Mouse (Mus musculus) brain, embryonic 14.5 days (tissue): ENCODE data around the gene Tmem170.

Source experiments
- CTCF ChIP-seq: fragments of 200-500 bp; IDR thresholded peaks from 2 replicates; pipeline ENCODE4 v1.5.1; 2012; ENCODE audit warnings: inconsistent platforms, mild to moderate bottlenecking, moderate library complexity, borderline replicate concordance; ENCODE audit not compliant: insufficient read depth, insufficient read length; ENCODE audit errors: extremely low read depth
- POLR2A ChIP-seq: fragments of 200-500 bp; IDR thresholded peaks from 2 replicates; pipeline ENCODE4 v1.6.1; 2012; ENCODE audit warnings: mild to moderate bottlenecking, inconsistent platforms, borderline replicate concordance; ENCODE audit not compliant: poor library complexity, insufficient read depth, insufficient read length, severe bottlenecking; ENCODE audit errors: extremely low read depth

DNA sequence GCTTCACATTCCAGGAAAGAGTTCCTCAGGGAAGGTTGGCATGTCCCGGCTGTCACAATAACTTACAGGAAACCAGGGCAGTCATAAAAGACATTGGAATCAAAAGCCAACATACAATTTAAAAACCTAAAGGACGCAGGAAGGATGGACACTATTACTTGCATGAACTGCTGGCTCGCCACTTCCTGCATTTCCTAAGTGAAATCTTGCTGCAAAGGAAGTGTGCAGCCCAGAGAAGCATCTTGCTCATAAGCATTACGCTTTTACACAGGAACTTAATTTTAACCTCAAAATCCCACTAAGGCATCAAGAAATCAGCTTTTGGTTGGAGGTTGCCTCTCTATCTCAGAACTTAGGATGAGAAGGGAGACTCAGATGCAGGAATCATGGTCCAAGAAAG, 13.3 kb downstream of the Tmem170 start:
- no peak for TF ChIP-seq CTCF
- no peak for TF ChIP-seq POLR2A
